Mouse (Mus musculus) hindbrain, embryonic 14.5 days (tissue): ENCODE results near the gene Abcb7. TPM values are rescaled to one million over a fixed set of nuclear protein-coding genes. Genes with fewer than 3 reads are reported as not detected.

Experiments
- ATAC-seq: fragments of 200-750 bp; cut with Nextera tagmentation; 2 replicates; pipeline ENCODE4 v1.8.0; 2017; ENCODE audit warnings: moderate number of reproducible peaks, mild to moderate bottlenecking, moderate TSS enrichment, moderate library complexity; ENCODE audit not compliant: low FRiP score
- DNase-seq: peaks from one replicate; pipeline ENCODE4 v3.0.0-alpha.2; 2015; ENCODE audit warnings: low spot score
- H3K27ac ChIP-seq: fragments of 300-500 bp; sonication (generic); 2 replicates; pipeline ENCODE4 v1.5.1; 2014; ENCODE audit warnings: mild to moderate bottlenecking, moderate library complexity
- H3K27me3 ChIP-seq: fragments of 300-500 bp; sonication (generic); 2 replicates; pipeline ENCODE4 v1.6.1; 2014; ENCODE audit warnings: mild to moderate bottlenecking, low read length, mixed read lengths; ENCODE audit not compliant: control insufficient read depth, insufficient read depth
- H3K36me3 ChIP-seq: fragments of 300-500 bp; sonication (generic); replicated peaks from 2 replicates; pipeline ENCODE4 v1.6.1; 2014; ENCODE audit not compliant: control insufficient read depth, insufficient read depth
- H3K4me1 ChIP-seq: fragments of 300-500 bp; sonication (generic); replicated peaks from 2 replicates; pipeline ENCODE4 v1.6.1; 2014; ENCODE audit warnings: antibody characterized with exemption, low read length, mixed read lengths; ENCODE audit not compliant: control insufficient read depth, insufficient read depth
- H3K4me2 ChIP-seq: fragments of 300-500 bp; sonication (generic); replicated peaks from 2 replicates; pipeline ENCODE4 v1.6.1; 2014; ENCODE audit warnings: mild to moderate bottlenecking, moderate library complexity
- H3K4me3 ChIP-seq: fragments of 300-500 bp; sonication (generic); replicated peaks from 2 replicates; pipeline ENCODE4 v1.5.1; 2014; ENCODE audit warnings: mild to moderate bottlenecking, low read length
- H3K9ac ChIP-seq: fragments of 300-500 bp; sonication (generic); 2 replicates; pipeline ENCODE4 v1.6.1; 2014
- H3K9me3 ChIP-seq: fragments of 300-500 bp; sonication (generic); 2 replicates; pipeline ENCODE4 v1.6.1; 2016; ENCODE audit warnings: low read length; ENCODE audit not compliant: control insufficient read depth
- WGBS: fragments of 180-500 bp; shearing (Covaris S2); extraction: QIAGEN DNeasy Blood & Tissue Kit; methylation state at CpG from one replicate; pipeline ENCODE4 v1.1.7; 2014; 5-methylcytosine and 5-hydroxymethylcytosine counted together
- polyA plus RNA-seq: library from polyadenylated mRNA; unstranded; fragments of >200 nt; fragmentation: Nextera tagmentation; extraction: Ambion mirVana; gene quantifications from 2 replicates; pipeline ENCODE4 v1.2.1, GENCODE M21; 2014

Gene Abcb7
- polyA plus RNA-seq, result 10.5 and 11.3 TPM in 2 replicates

- 0 out of 2 replicates have a peak, but pooled peaks cover 4% of the 10 kb centered on the region for H3K4me1 ChIP-seq
- ATAC-seq (peak; percentile 97), DNase-seq (peak; percentile 84)
- peak within 1 kb of the TSS; percentile 52 for H3K4me2 ChIP-seq
- H3K27me3 ChIP-seq, result peaks cover 27% of the 10 kb centered on the region
- whole genome bisulfite sequencing, result 17% methylated on average over 58 of the region's 58 CpGs
- no peaks in the 10 kb centered on the region for H3K9me3 ChIP-seq
- peak within 1 kb of the TSS; percentile 70 for H3K4me3 ChIP-seq
- H3K27ac ChIP-seq, result peak within 1 kb of the TSS; percentile 88
- H3K36me3 ChIP-seq, result no peaks in the 10 kb centered on the region
- peak within 1 kb of the TSS; percentile 69 for H3K9ac ChIP-seq
Measured at GRCm38 (mm10) chrX:104413183-104413983, at the start of gene Abcb7. Gene Abcb7, minus strand, starts transcription at chrX:104413856.

- H3K36me3 ChIP-seq, result no peaks in the 10 kb centered on the region
- H3K27me3 ChIP-seq, result no peaks in the 10 kb centered on the region; the same call in 1 of the 2 replicates
- no peak overlapping the region for H3K27ac ChIP-seq
- no peak overlapping the region for H3K4me3 ChIP-seq
- WGBS, result 53% methylated on average over 2 of the region's 2 CpGs
- H3K4me1 ChIP-seq, result no peaks in the 10 kb centered on the region
- DNase-seq, result no peak
- no peak for ATAC-seq
- no peaks in the 10 kb centered on the region for H3K9me3 ChIP-seq
- no peak overlapping the region for H3K4me2 ChIP-seq
- no peak overlapping the region for H3K9ac ChIP-seq
Measured at GRCm38 (mm10) chrX:104461755-104462154, 48.1 kb upstream of the Abcb7 start.

- peaks cover 12% of the 10 kb centered on the region; the same call in 1 of the 2 replicates for H3K27me3 ChIP-seq
- ATAC-seq, result no peak
- H3K36me3 ChIP-seq, result no peaks in the 10 kb centered on the region
- H3K4me1 ChIP-seq, result no peaks in the 10 kb centered on the region
- H3K4me3 ChIP-seq, result no peak overlapping the region
- H3K27ac ChIP-seq, result no peak overlapping the region
- no peak overlapping the region for H3K4me2 ChIP-seq
- no peak for DNase-seq
- 91% methylated on average over 1 of the region's 1 CpGs for WGBS
- H3K9me3 ChIP-seq, result no peaks in the 10 kb centered on the region
- no peak overlapping the region for H3K9ac ChIP-seq
Measured at GRCm38 (mm10) chrX:104452433-104452832, 38.8 kb upstream of the Abcb7 start.

GRCm38 (mm10) chrX:104433456-104433855 lies 19.8 kb upstream of the Abcb7 start:
- no peaks in the 10 kb centered on the region for H3K4me1 ChIP-seq
- H3K4me3 ChIP-seq, result no peak overlapping the region
- no peak overlapping the region for H3K4me2 ChIP-seq
- peaks cover 20% of the 10 kb centered on the region for H3K27me3 ChIP-seq
- H3K9me3 ChIP-seq, result no peaks in the 10 kb centered on the region
- no peak overlapping the region for H3K9ac ChIP-seq
- ATAC-seq (no peak), DNase-seq (no peak)
- 43% methylated on average over 1 of the region's 1 CpGs for WGBS
- H3K36me3 ChIP-seq, result no peaks in the 10 kb centered on the region
- H3K27ac ChIP-seq, result no peak overlapping the region

GRCm38 (mm10) chrX:104428108-104428507 lies 14.5 kb upstream of the Abcb7 start:
- Histone ChIP-seq H3K4me1 (no peaks in the 10 kb centered on the region), H3K4me3 (no peak overlapping the region), H3K36me3 (no peaks in the 10 kb centered on the region), H3K27ac (no peak overlapping the region), H3K27me3 (peaks cover 7% of the 10 kb centered on the region), H3K9me3 (no peaks in the 10 kb centered on the region), H3K4me2 (no peak overlapping the region), H3K9ac (no peak overlapping the region)
- no peak for DNase-seq
- no peak for ATAC-seq
- 91% methylated on average over 3 of the region's 3 CpGs for WGBS

- H3K27me3 ChIP-seq, result peaks cover 27% of the 10 kb centered on the region
- peak overlapping the region; percentile 70 for H3K4me3 ChIP-seq
- peak overlapping the region; percentile 88 for H3K27ac ChIP-seq
- no peaks in the 10 kb centered on the region for H3K9me3 ChIP-seq
- DNase-seq (no peak), ATAC-seq (no peak)
- H3K9ac ChIP-seq, result peak overlapping the region; percentile 47; the same call in 1 of the 2 replicates
- H3K4me1 ChIP-seq, result 0 out of 2 replicates have a peak, but pooled peaks cover 4% of the 10 kb centered on the region
- H3K4me2 ChIP-seq, result peak overlapping the region; percentile 52
- H3K36me3 ChIP-seq, result no peaks in the 10 kb centered on the region
- WGBS, result 46% methylated on average over 7 of the region's 7 CpGs
Measured at GRCm38 (mm10) chrX:104413995-104414394, 339 bp upstream of the Abcb7 start.

- Histone ChIP-seq H3K4me3 (no peak overlapping the region), H3K9ac (no peak overlapping the region), H3K27me3 (peaks cover 28% of the 10 kb centered on the region; the same call in 1 of the 2 replicates), H3K4me1 (0 out of 2 replicates have a peak, but pooled peaks cover 4% of the 10 kb centered on the region), H3K4me2 (no peak overlapping the region), H3K27ac (no peak overlapping the region), H3K9me3 (no peaks in the 10 kb centered on the region), H3K36me3 (no peaks in the 10 kb centered on the region)
- ATAC-seq (no peak), DNase-seq (no peak)
Measured at GRCm38 (mm10) chrX:104408137-104408536, 5.5 kb downstream of the Abcb7 start.

GRCm38 (mm10) chrX:104402463-104402862 lies 11.2 kb downstream of the Abcb7 start:
- 74% methylated on average over 5 of the region's 5 CpGs for WGBS
- Histone ChIP-seq H3K4me3 (no peak overlapping the region), H3K27ac (no peak overlapping the region), H3K4me1 (no peaks in the 10 kb centered on the region), H3K27me3 (peaks cover 19% of the 10 kb centered on the region; the same call in 1 of the 2 replicates), H3K9ac (no peak overlapping the region), H3K9me3 (no peaks in the 10 kb centered on the region), H3K36me3 (no peaks in the 10 kb centered on the region), H3K4me2 (no peak overlapping the region)
- ATAC-seq (no peak), DNase-seq (no peak)

- WGBS, result 92% methylated on average over 1 of the region's 1 CpGs
- no peak for ATAC-seq
Measured at GRCm38 (mm10) chrX:104401134-104401533, 12.5 kb downstream of the Abcb7 start.

More at GRCm38 (mm10) chrX:104401134-104401533, 12.5 kb downstream of the Abcb7 start:
- Histone ChIP-seq H3K27me3 (peaks cover 15% of the 10 kb centered on the region; the same call in 1 of the 2 replicates), H3K9me3 (no peaks in the 10 kb centered on the region), H3K27ac (no peak overlapping the region), H3K4me1 (no peaks in the 10 kb centered on the region), H3K4me3 (no peak overlapping the region), H3K4me2 (no peak overlapping the region), H3K9ac (no peak overlapping the region), H3K36me3 (no peaks in the 10 kb centered on the region)
- no peak for DNase-seq
